Mouse (Mus musculus) hematopoietic multipotent progenitor cell, adult 10-12 weeks (in vitro differentiated cells): ENCODE measurements around the gene Zscan20. TPM values are rescaled to one million over a fixed set of nuclear protein-coding genes. Genes with fewer than 3 reads are reported as not detected.

Experiments
- polyA plus RNA-seq: library from polyadenylated mRNA; stranded (reverse); fragments of >175 nt; gene quantifications from 2 replicates; pipeline ENCODE4 v1.2.3, GENCODE M21; 2012; ENCODE audit warnings: low replicate concordance

Zscan20 gene
- 6.7 and 7.6 TPM in 2 replicates for polyA plus RNA-seq

DNA sequence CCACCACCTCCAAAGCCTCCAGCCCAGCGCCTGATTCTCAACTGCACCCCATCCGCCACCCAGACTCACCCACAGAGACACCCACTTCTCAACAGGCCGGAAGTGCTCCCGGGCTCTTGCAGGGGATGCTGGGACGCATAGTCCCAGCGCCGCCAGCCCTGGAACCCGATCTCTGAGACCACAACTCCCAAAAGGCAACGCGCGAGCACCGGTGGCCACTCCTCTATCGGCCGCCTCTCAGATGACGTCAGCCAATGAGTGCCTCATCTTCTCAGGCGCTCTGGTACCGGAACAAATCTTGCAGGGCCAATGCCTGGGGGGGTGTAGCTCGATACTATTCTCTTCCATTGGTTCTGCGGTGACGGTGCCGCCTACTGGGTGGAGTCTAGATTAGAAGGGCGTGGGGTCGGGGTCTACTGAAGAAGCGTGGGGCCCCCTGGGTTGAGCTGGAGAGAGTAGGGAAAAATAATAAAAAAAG lies at the start of gene Zscan20:
Zscan20 (minus strand) TSS at position 174 of the 478 bp plus-strand sequence.

DNA sequence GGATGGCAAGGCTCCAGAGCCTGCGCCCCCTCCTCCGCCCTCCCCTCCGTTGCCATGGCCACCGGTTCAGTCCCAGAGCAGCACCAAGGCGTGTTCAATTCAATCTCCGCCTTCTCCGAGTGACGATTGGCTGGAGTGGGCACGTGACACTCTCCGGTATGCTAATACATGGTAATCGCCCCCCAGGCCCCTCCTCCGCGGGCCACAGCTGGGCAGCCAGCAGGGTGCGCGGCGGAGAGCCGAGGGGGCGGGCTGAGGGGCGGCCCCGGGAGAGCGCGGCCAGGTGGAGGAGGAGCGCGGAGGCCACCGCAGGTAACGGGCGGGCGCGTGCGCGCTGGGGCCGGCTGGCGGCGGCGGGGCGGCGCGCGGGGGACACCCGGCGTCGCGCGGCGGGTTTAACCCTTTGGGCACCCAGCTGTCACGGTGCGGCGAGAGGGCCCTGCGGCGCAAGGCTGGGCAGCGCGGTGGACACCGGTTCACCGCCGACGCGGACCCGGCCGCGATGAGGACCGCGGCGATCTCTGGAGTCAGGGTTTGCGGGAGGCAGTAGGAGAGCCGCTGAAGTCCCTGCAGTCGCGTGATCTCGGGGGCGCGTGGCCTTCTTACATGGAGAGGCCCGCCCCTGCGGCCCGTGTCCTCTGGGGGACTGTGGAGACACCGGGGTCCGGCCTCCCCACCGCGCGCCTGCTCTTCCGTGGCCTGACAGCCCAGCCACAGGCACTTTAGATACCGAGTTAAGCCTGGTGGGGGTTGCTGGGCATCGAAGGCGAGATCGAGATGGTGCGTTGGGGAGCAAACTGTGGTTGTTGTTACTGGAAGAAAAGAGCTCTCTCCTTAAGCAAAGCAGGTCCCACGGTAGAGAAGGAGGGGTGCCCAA lies 44.8 kb upstream of the Zscan20 start, which contains the start of gene Phc2:
Phc2 (plus strand) TSS at position 198 of the 877 bp plus-strand sequence.

DNA sequence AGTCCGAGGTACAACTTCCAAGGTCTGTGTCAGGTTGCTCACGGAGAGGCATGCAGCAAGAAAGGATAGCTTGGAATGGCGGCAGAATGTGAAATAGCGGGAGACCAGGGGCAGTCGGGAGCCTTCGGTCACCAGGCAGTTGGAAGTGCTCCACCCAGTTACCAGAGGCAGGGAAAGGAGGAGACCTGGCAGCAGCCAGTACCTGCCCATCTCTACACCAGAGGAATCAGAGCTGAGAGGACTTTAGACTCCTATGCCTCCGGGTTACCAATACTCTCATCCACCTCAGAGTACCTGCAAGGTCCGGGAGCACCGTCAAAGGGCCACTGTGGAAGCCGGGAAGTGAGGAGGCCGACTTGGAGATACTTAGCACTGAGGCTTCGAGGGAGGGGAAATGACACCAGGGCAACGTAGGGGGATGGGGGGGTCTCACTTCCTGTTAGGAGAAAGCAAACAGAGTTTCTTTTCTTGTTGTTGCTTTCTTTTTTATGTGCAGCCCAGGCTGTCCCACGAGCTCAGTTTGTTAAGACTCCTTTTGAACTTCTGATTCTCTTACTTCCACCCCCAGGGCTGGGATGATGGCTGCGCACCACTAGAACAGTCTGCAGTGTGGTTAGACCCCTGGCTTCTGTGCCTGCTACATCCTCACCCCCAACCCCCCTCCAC lies 8.5 kb upstream of the Zscan20 start, which contains the start of gene Tlr12:
Tlr12 (minus strand) TSS at position 374 of the 666 bp plus-strand sequence.

Other genes with a start within 250 kb of the Zscan20 start
- gene Tlr12, start 8.5 kb upstream of the Zscan20 start, polyA plus RNA-seq = 2.8 and 5.4 TPM in 2 replicates
- gene Phc2, start 44.6 kb upstream of the Zscan20 start, polyA plus RNA-seq = 128 and 147 TPM in 2 replicates
- gene A3galt2, start 145.3 kb upstream of the Zscan20 start, polyA plus RNA-seq = 0.08 TPM in 1 of 2 replicates, not detected in the other
- gene Zfp362, start 195.9 kb upstream of the Zscan20 start, polyA plus RNA-seq = 133 and 182 TPM in 2 replicates